Mouse (Mus musculus): ENCODE results near the gene Nkapd1.
"Not testable (repeated sequence)": the region's sequence is repeated elsewhere in the genome, so short reads cannot be mapped to it uniquely, and the experiment has no call there.

Gene Nkapd1

GRCm38 (mm10) chr9:50616766-50617603 lies at the start of gene Nkapd1, which contains the start of gene Pih1d2:
TSS of gene Nkapd1 (minus strand) at chr9:50617464.
TSS of gene Pih1d2 (plus strand) at chr9:50617321.
- DNase-seq, result peak; percentile 87 to 92

GRCm38 (mm10) chr9:50666442-50666841 lies 49.2 kb upstream of the Nkapd1 start:
- DNase-seq, result no peak

DNA sequence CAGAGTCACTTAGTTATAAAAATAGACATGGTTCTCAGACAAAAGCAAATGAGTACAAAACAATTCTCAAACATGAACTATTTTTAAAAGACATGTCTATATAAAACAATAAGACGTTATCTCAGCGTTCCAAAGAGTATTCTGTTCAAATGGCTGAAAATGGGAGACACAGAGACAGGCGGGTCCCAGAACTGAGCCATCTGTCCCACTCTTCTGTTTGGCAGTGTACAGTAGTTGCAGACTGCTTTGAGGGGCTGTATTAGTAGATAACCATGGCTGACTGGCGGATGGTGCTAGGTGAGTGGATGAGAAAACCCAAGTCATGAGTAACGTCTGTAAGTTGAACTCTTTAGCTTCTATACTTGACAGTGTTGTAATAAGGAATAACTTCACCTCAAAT lies 47.6 kb upstream of the Nkapd1 start:
- no peak for DNase-seq

- peak; percentile 66 to 67 for DNase-seq
Observed at GRCm38 (mm10) chr9:50660431-50660830, 43.2 kb upstream of the Nkapd1 start.

DNA sequence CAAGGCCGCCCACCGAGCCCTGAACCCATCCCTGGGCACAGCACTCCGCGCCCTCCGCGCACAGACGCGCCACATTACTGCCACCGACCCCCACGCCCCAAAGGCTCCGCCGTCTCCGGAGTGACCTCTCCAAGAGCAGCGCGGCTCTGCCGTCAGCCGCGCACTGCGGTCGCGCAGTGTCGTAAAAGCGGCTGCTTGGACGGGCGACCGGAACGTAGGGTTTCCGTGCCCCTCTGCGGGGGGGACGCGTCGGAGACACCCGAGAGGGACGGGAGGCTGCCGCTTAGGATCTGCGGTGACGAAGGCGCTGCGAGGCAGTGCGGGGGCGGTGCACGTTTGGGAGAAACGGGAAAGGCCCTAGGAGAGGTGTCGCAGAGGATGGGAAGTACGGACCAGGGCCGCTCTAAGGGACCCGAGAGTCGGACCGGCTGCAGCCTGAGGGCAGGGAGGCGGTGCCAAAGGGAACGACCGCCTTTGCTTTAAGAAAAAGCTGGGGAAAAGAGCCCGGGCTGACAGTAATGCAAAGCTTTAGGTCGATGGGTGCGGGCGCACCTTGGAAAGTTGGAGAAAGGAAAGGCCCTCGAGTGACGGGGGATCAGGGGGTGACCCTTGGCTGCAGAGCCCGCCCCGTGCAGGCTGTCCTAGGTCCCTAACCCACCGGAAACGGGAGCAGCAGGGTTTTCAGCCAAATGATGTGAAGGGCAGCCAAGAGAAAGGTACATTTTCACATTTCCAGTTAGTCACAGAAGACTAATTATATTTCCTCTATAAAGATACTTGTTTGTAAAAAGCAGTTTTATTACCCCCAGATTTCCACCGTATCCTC lies 42.3 kb upstream of the Nkapd1 start, which contains the start of gene Dlat:
Dlat (minus strand) TSS at position 389 of the 826 bp plus-strand sequence.
- peak; percentile 85 to 89 for DNase-seq

DNA sequence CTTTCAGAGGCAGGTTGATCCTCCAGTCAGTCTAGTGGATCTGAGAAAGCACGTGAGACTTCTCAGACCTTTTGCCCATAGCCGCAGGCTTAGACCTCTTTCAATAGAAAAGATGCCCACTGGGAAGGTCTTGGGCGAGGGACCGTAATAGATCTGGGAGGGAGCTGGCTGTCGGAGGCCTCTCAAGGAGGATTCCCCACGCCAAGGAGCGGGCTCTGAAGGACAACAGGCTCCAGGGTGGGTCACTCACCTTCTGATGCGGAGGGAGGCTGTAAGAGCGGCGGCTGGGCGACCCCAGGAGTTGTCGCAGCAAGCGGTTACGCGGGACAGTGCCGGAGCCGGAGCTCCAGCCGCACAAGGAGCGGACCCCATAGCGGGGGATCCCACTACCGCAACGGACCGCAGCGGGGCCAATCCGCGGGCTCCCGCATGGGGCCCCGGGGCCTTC lies 41.7 kb upstream of the Nkapd1 start:
- peak in 1 of 2 experiments; percentile 18 for DNase-seq

GRCm38 (mm10) chr9:50658391-50658790 lies 41.1 kb upstream of the Nkapd1 start:
- DNase-seq, result no peak

GRCm38 (mm10) chr9:50650503-50650902 lies 33.2 kb upstream of the Nkapd1 start:
- no peak for DNase-seq

- no peak for DNase-seq
Observed at GRCm38 (mm10) chr9:50646826-50647370, 29.6 kb upstream of the Nkapd1 start.

- DNase-seq, result no peak
Observed at GRCm38 (mm10) chr9:50634270-50634669, 17.0 kb upstream of the Nkapd1 start.

DNA sequence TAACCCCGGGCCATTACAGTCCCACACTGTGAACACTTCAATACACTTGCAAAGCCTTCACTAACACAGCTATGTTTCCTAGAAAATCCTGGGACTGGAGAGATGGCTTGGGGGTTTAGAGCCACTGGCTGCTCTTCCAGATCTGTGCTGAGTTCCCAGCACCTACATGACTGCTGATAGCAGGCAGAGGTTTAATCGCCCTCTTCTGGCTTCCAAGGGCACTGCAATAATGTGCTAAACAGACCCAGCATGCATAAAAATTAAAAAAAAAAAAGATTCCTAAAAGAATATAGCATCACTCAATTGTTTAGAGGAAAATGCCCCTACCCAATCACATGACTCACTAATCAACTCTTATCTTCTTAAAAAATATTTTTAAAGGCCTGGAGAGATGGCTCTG lies 15.8 kb upstream of the Nkapd1 start:
- DNase-seq, result no peak

DNA sequence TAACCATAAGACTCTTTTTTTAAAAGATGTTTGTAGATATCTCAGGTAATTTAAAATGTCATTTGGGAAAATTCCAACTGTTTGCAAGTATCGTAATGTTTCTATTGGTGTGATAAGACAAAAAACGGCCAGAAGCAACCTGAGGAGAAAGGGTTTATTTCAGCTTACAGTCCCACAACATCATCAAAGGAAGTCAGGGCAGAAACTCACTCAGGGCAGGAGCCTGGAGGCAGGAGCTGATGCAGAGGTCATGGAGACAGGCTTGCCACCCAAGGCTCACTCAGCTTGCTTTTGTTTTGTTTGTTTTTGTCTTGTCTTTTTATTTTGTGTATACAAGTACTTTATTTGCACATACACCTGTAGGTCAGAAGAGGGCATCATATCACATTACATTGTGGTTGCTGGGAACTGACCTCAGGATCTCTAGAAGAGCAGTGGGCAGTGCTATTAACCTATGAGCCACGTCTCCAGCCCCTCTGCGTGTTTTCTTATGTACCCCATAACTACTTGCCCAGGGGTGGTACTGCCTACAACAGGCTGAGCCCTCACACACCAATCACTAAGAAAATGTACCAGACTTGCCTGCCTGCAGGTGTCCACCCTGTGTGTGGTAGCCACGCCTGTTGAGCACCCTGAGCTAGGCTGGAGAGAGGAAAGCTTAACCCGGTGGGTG lies 14.9 kb upstream of the Nkapd1 start:
- DNase-seq, result no peak

GRCm38 (mm10) chr9:50630903-50631302 lies 13.6 kb upstream of the Nkapd1 start:
- DNase-seq, result not testable (repeated sequence)

GRCm38 (mm10) chr9:50617794-50618330 lies 598 bp upstream of the Nkapd1 start:
- DNase-seq, result no peak

DNA sequence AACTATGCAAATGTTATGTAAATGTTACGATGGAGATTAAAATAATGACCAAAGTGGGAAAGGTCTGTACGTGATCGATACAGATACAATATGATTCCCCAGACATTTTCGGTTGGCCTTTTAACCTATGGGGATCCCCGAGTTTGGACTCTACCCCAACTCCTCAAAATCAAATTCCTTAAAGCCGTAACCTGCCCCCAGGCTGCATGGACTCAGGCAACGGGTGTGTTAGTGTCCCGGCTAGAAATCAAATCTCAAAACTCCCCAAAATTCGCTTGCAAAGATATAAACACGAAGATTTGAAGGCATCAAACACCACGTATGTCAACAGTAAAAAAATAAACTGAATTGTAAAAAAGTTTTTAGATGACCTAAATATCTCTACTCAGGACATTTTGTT lies 1.1 kb downstream of the Nkapd1 start:
- no peak for DNase-seq

DNA sequence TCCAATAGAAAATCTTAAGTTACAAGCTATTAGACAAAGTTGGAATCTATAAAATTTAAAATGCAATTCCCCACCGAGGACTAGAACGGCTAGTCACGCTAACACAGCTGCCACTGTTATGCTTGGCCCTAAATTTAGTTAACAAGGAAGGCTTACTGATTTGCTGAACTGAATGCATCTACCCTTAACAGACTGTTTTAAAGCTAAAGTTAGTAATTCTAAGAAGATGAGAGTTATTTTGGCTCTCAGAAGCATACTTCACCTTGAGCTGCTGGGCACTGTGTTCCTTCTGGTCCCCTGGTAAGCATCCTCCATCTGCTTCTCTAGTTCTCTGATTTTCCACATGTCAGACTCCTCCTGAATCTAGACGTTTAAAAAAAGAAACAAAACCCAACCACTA lies 5.1 kb downstream of the Nkapd1 start:
- DNase-seq, result no peak

DNA sequence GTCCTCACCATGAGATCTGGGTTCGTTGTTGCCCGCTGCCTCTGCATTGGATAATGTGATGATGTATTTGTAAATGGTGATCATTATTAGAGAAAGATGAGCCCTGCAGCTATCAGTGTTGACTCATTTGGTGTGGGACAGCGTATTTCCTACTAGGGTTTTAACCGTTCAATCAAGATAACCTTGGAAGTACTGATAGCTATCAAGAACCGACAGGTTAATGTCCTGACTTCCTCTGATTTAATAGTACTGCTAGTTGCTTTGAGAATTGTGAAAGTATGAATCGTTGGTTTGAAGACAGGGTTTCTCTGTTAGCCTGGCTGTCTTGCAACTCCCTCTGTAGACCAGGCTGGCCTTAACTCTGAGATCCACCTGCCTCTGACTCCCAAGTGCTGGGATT lies 12.9 kb downstream of the Nkapd1 start:
- DNase-seq, result no peak

DNA sequence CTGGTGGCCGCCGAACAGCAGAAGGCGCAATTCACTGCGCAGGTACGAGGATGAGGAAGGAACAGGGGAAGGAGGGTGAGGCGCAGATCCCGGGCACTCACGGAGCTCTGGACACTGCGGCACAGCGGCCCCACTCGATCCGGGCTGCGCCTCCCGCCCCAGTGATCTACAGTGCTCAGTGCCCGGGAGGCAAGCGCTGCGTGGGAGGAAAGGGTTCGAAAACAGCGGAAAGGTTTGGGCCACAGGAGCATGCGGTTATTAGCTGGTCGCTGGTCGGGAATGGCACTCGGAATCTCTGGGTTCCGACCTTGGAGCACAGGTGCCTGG lies 13.3 kb downstream of the Nkapd1 start:
- DNase-seq, result no peak

- peak; percentile 95 to 96 for DNase-seq
Observed at GRCm38 (mm10) chr9:50603189-50603997, 13.9 kb downstream of the Nkapd1 start, which contains the start of the genes Sdhd and Timm8b. TSS of gene Sdhd (minus strand) at chr9:50603812. TSS of gene Timm8b (plus strand) at chr9:50603910.

DNA sequence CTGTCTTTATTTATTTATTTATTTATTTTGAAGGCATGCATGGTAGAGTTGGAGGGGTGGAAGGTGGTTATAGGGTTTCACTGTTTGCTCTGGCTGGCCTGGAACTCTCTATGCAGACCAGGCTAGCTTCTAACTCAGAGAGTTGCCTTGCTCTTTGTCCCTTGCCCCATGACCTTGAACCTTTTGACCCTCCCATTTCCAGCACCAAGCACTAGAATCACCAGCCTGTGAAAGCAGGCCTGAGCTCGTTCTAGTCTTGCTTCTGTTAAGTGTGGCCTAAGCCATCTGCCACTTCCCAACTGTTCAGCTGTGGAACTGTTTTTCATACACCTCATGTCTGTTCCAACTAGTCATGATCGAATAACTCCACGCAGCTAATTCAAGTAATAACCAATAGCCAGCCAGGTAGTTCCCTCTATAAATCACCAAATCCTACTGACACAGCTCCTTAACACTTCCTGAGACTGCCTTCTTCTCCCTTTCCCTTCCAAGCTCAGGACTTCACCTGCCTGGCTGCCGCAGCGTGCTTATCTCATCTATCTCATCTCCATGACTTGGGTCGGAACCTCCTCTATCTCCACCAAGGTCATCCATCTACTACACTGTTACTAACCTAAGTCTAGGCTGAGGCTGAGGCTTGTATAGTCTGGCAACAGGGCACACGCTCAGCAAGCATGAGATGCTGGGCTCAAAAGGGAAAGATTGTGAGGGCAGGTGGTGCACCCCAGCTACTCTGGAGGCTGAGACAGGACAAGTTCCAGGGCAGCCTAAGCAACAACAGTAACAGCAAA lies 15.0 kb downstream of the Nkapd1 start:
- DNase-seq, result peak in 1 of 2 experiments; percentile 42

DNA sequence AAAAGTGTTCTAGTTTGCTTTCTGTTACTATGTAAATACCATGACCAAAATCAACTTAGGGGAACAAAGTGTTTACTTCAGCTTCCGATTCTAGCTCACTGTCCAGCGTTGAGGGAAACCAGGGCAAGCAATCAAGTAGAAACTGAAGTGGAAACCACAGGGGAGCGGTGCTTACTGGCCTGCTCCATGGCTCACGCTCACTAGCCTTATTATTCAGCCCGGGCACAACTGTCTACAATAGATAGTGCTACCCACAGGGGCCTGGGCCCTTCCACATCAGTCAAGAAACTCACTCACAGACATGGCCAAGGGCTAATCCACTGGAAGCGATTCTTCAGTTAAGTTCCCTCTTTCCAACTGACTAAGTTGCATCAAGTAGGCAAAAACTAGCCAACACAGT lies 15.7 kb downstream of the Nkapd1 start:
- DNase-seq, result no peak

Measured in kidney, adult 8-10 months (tissue).